Mouse (Mus musculus) kidney, embryonic 15.5 days (tissue): ENCODE results near the gene Trim15. TPM values are rescaled to one million over a fixed set of nuclear protein-coding genes. Genes with fewer than 3 reads are reported as not detected.

ENCODE experiments used
- polyA plus RNA-seq: library from polyadenylated mRNA; unstranded; fragments of >200 nt; fragmentation: Nextera tagmentation; extraction: Ambion mirVana; gene quantifications from 2 replicates; pipeline ENCODE4 v1.2.1, GENCODE M21; 2015

Trim15 gene
- polyA plus RNA-seq, 1 experiment from 2014 or later = 0.22 TPM

Other genes with a start within 250 kb of the Trim15 start
- not detected in 2 replicates for gene H2-M9, start 224.5 kb downstream of the Trim15 start, polyA plus RNA-seq
- not detected in 2 replicates for gene H2-M1, start 195.0 kb downstream of the Trim15 start, polyA plus RNA-seq
- not detected in 2 replicates for gene H2-M10.5, start 94.3 kb downstream of the Trim15 start, polyA plus RNA-seq
- not detected in 2 replicates for gene H2-M10.6, start 55.0 kb downstream of the Trim15 start, polyA plus RNA-seq
- 40.3 and 45.9 TPM in 2 replicates for gene Trim26, start 30.1 kb downstream of the Trim15 start, polyA plus RNA-seq
- gene Trim10, start 2.4 kb upstream of the Trim15 start, polyA plus RNA-seq = 3.1 and 6.0 TPM in 2 replicates
- gene Trim40, start 22.9 kb upstream of the Trim15 start, polyA plus RNA-seq = not detected in 2 replicates
- 0.35 TPM in 1 of 2 replicates, not detected in the other for gene Trim31, start 30.9 kb upstream of the Trim15 start, polyA plus RNA-seq
- 0.13 and 0.53 TPM in 2 replicates for gene Rnf39, start 75.7 kb upstream of the Trim15 start, polyA plus RNA-seq
- 115 and 127 TPM in 2 replicates for gene Ppp1r11, start 84.5 kb upstream of the Trim15 start, polyA plus RNA-seq
- gene Znrd1, start 91.3 kb upstream of the Trim15 start, polyA plus RNA-seq = 93.2 and 95.6 TPM in 2 replicates
- gene Znrd1as, start 91.4 kb upstream of the Trim15 start, polyA plus RNA-seq = 6.6 and 6.7 TPM in 2 replicates
- gene 2410137M14Rik, start 114.0 kb upstream of the Trim15 start, polyA plus RNA-seq = not detected in 2 replicates
- gene H2-M5, start 122.3 kb upstream of the Trim15 start, polyA plus RNA-seq = 0.44 TPM in 2 replicates
- 61.1 and 69.4 TPM in 2 replicates for gene Zfp57, start 134.0 kb upstream of the Trim15 start, polyA plus RNA-seq
- gene Mog, start 156.2 kb upstream of the Trim15 start, polyA plus RNA-seq = 0.09 TPM in 1 of 2 replicates, not detected in the other
- 6.0 and 8.3 TPM in 2 replicates for gene Gabbr1, start 178.8 kb upstream of the Trim15 start, polyA plus RNA-seq
- gene Olfr90, start 221.3 kb upstream of the Trim15 start, polyA plus RNA-seq = 0.05 TPM in 1 of 2 replicates, not detected in the other
- not detected in 2 replicates for gene Olfr91, start 231.1 kb upstream of the Trim15 start, polyA plus RNA-seq